Mouse (Mus musculus) bone marrow, adult 2 months (tissue): ENCODE results near the gene Cand1. TPM values are rescaled to one million over a fixed set of nuclear protein-coding genes. Genes with fewer than 3 reads are reported as not detected.

ENCODE experiments used
- H3K27ac ChIP-seq: fragments of 200-500 bp; 2 replicates; pipeline ENCODE4 v1.5.1; 2012; ENCODE audit warnings: low read depth, mild to moderate bottlenecking, control low read depth, inconsistent platforms, low read length; ENCODE audit not compliant: control insufficient read depth, poor library complexity, insufficient read depth
- H3K4me1 ChIP-seq: fragments of 200-500 bp; 2 replicates; pipeline ENCODE4 v1.6.1; 2011; ENCODE audit warnings: low read length; ENCODE audit not compliant: control insufficient read depth, insufficient read depth
- H3K4me3 ChIP-seq: fragments of 200-500 bp; replicated peaks from 2 replicates; pipeline ENCODE3; 2011; ENCODE audit warnings: mild to moderate bottlenecking, low read depth, low read length, control low read depth; ENCODE audit not compliant: control insufficient read depth
- CTCF ChIP-seq: fragments of 200-500 bp; IDR thresholded peaks from 2 replicates; pipeline ENCODE4 v1.5.1; 2011; ENCODE audit warnings: low read length, control low read depth; ENCODE audit not compliant: control insufficient read depth, insufficient read depth
- POLR2A ChIP-seq: fragments of 200-500 bp; IDR thresholded peaks from 2 replicates; pipeline ENCODE4 v1.6.1; 2011; ENCODE audit warnings: low read depth, mild to moderate bottlenecking, control low read depth, low read length, borderline replicate concordance; ENCODE audit not compliant: control insufficient read depth
- WGBS: fragments of 180-500 bp; shearing (Covaris S2); methylation state at CpG from one replicate; pipeline ENCODE4 v1.1.7; 2018; 5-methylcytosine and 5-hydroxymethylcytosine counted together
- polyA plus RNA-seq: library from polyadenylated mRNA; stranded (reverse); fragments of >200 nt; gene quantifications from 2 replicates; pipeline ENCODE4 v1.2.4, GENCODE M21; 2011; ENCODE audit warnings: low replicate concordance; ENCODE audit not compliant: missing spikeins, insufficient read depth, insufficient read length

Cand1 gene
- polyA plus RNA-seq, 1 experiment = 17.2 TPM

DNA sequence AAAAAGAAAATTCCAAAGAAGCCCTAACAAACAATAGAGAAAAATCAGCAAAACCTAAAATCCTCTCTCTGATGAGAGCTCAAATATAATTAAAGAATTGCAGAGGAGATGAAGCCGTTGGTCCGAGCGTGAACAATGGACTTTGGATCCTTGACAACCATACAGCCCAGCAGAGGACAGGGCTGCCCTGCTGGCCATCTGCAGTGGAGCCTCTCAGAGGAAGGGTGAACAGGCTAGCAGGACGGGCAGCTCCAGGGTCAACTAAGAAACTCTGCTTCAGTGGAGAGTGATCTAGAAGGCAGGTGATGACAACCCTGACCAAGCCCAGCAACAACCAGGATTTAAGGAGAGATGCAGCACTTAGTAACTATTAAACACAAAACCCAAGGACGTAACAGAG, 18.2 kb downstream of the Cand1 start:
- TF ChIP-seq POLR2A (no peak), CTCF (no peak)
- Histone ChIP-seq H3K4me1 (no peaks in the 10 kb centered on the region), H3K4me3 (no peak overlapping the region), H3K27ac (no peak overlapping the region)
- WGBS = 88% methylated on average over 5 of the region's 5 CpGs

DNA sequence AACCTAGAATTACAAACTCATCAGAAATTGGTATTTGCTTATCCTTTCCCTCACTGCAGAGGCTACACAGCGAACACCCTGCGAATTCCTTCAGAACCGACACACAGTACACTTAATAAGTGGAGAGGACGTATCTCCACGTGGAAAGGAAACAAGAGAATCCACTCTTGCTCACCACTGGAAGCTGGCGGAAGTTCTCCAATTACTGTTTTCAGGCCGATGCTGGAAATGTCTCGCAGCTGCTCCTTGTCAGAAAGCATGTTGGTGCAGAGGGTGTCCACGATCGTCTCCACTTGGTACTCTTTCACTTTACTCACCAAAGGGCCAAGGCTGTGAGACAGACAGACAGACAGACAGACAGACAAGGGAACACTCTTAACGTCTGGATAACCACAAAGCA, 20.4 kb downstream of the Cand1 start:
- TF ChIP-seq POLR2A (no peak), CTCF (no peak)
- no peak overlapping the region for H3K27ac ChIP-seq
- WGBS = 75% methylated on average over 11 of the region's 11 CpGs
- no peak overlapping the region for H3K4me3 ChIP-seq
- H3K4me1 ChIP-seq = no peaks in the 10 kb centered on the region

DNA sequence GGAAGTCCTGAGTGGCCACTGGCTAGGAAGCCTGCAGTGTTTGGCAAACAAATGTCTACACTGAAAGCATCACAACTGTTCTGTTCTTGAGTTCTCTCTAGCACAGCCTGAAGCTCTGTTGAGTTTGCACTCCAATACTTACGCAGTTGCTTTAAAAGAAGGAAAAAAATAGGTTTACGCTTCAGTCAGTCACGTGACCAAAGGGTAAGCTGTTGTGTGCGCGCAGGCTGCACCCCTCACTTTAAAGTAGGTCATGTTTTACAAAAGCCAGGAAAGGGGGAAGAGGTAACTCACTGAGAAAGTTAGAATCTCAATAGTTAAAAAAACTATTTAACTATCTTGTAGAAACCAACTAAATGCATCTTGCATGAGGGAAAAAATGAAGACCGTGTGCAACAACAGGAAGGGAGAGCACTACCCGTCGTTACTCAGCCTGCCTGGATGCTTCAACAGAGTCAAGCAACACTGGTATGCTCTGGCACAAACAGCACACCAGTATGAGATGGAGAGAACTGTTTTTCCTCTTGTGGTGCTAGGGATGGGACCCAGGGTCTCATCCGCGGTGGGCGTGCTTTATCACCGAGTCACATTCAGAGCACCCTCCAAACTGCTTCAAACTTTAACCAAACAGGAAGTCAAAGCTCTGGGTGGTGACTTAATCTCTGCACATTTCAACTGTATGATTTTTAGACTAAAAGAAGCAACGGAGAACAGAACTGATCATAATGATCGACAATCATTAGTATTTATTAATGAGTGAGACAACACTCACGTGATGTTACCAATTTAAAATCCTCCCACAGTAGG, 21.4 kb downstream of the Cand1 start:
- WGBS = 73% methylated on average over 15 of the region's 15 CpGs
- Histone ChIP-seq H3K27ac (no peak overlapping the region), H3K4me1 (no peaks in the 10 kb centered on the region), H3K4me3 (no peak overlapping the region)
- no peak for TF ChIP-seq CTCF
- TF ChIP-seq POLR2A = no peak

DNA sequence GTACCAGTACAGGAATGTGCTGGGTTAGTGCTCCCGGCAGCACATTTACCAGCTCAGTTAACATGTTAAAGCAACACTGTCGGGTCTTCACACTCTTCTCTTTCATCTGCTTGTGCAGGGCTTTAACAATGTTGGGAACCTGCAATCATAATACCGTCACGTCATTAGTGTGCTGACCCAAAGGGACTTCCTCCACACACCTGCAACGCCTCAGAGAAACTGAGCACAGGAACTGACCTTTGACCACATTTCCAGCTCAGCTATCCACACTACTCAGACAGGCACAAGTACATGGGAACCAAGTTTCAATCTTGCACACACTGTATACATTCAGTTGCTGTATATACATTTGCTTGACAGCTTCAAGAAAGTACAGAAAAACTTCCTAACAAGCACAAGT, 27.4 kb downstream of the Cand1 start:
- no peak for TF ChIP-seq CTCF
- WGBS = 88% methylated on average over 5 of the region's 5 CpGs
- H3K4me1 ChIP-seq = no peaks in the 10 kb centered on the region
- no peak overlapping the region for H3K4me3 ChIP-seq
- H3K27ac ChIP-seq = no peak overlapping the region

DNA sequence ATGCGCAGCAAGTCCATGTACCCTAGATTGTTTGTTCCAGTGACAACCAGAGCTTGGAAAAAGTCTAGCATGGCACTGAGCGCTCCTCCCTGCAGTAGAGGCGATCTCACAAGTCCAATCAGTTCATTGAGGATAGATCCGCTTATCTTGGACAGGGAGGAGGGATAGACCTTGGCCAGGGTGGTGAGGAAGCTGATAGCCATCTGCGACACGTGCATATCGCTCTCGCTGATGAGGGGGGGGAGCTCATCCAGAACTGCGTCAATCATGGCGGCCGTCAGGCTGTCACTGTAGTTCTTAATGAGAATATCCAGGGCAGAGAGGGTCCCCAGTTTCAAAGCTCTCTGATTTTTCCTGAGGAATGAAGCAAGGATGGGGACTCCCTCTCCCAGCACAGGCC, 28.6 kb downstream of the Cand1 start:
- no peak overlapping the region for H3K4me3 ChIP-seq
- H3K4me1 ChIP-seq = no peaks in the 10 kb centered on the region
- WGBS = 92% methylated on average over 11 of the region's 11 CpGs
- no peak overlapping the region for H3K27ac ChIP-seq
- TF ChIP-seq POLR2A (no peak), CTCF (no peak)

DNA sequence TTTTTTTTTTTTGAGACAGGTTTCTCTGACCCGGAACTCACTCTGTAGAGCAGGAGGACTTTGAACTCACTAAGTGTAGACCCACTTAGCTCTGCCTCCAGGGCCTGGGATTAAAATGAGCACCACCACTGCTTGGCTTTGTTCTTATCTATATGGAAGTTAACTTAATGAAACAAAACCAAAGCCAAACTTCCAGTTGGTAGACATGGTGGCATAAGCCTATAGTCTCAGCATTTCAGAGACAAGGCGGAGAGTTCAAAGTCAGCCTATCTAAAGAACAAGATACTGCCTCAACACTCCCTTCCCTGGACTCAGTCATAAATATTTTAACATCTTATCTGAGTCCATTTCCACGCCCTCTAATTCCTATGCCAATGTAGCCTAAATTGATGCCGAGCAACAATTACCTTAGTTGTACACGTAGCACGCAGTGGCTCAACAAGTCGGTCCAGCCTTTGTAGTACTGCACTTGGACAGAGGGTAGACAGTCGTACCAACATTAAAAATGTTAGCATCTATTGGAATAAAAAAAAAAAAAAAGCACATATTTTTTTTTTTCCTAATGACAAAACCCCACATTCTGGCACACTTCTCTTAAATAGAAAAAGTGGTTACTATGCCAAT, 33.4 kb downstream of the Cand1 start:
- WGBS = 85% methylated on average over 8 of the region's 8 CpGs
- TF ChIP-seq CTCF (no peak), POLR2A (no peak)
- H3K4me1 ChIP-seq = no peaks in the 10 kb centered on the region
- no peak overlapping the region for H3K4me3 ChIP-seq
- H3K27ac ChIP-seq = no peak overlapping the region

DNA sequence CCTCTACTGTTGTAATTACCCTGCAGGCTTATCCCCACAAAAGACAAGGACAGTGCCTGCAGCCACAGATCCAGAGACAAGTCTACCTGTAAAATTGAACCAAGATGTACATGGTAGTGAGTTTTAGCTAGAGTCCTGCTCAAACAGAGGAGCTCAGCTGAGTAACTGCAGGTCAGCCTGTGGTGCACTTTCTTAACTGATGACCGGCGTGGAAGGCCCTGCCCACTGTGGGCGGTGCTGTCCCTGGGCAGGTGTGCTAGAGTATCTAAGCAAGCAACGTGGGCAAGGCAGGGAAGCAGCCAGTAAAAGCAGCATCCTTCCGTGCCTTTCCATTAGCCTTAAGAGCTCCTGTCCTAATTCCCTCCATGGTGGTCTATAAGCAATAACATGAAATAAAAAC, 34.6 kb downstream of the Cand1 start:
- H3K4me1 ChIP-seq = no peaks in the 10 kb centered on the region
- no peak overlapping the region for H3K4me3 ChIP-seq
- WGBS = 77% methylated on average over 5 of the region's 5 CpGs
- TF ChIP-seq CTCF (no peak), POLR2A (no peak)
- no peak overlapping the region for H3K27ac ChIP-seq

DNA sequence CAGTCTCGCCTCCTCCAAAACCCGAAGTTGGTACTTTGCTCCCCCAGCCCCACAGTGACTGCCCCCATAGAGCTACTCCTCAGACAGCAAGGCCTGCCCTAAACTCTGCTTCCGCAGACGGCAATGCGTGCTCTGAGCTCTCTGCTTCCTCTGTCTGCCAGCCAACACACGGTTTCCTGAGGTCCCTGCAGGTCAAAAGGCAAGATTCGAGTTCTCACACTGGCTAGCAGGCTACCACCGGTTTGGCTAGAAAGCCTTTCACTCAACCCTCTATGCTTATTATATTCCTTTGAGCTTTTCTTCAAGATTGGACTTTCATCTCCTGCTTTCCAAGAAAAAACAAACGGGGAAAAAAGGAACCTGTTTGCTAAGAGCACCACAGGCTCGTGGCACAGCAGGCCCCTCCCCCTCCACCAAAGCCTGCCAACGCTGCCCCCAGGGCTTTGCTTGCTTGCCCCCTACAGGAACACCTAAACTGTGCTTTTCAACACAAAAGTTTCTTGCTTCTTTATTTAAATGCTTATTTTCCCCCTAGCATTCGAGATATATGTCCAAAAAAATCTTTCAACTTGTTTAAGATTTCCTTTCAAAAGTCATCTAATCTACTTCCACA, 35.4 kb downstream of the Cand1 start:
- Histone ChIP-seq H3K4me1 (no peaks in the 10 kb centered on the region), H3K4me3 (no peak overlapping the region), H3K27ac (no peak overlapping the region)
- no peak for TF ChIP-seq POLR2A
- no peak for TF ChIP-seq CTCF
- 21% methylated on average over 12 of the region's 12 CpGs for WGBS

DNA sequence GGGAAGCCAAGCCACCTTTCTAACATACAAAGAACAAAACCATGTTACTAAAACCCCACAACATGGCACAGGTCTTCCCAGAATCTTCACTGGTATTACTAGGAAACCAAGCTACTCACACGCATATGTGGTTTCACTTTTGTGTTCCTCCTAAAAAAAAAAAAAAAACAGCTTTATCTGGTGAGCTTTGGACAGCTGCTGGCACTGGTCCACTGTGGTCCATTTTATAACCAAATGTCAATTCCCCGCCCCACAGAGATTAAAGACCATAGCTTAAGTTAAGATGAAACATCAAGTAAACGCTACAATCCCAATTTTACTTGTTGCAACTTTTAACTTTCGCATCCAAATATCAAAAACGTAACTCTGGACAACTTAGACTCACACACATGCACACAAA, 40.0 kb downstream of the Cand1 start:
- WGBS = 78% methylated on average over 5 of the region's 5 CpGs
- TF ChIP-seq CTCF (no peak), POLR2A (no peak)
- H3K4me1 ChIP-seq = no peaks in the 10 kb centered on the region
- no peak overlapping the region for H3K4me3 ChIP-seq
- H3K27ac ChIP-seq = no peak overlapping the region
